Mouse (Mus musculus): ENCODE measurements at regions not wholly inside any gene's neighbourhood (a gene's known extent, or its start where the extent isn't known, plus 50 kb on each side); places are given as distances from the start of the nearest gene placed in this dataset.

DNA sequence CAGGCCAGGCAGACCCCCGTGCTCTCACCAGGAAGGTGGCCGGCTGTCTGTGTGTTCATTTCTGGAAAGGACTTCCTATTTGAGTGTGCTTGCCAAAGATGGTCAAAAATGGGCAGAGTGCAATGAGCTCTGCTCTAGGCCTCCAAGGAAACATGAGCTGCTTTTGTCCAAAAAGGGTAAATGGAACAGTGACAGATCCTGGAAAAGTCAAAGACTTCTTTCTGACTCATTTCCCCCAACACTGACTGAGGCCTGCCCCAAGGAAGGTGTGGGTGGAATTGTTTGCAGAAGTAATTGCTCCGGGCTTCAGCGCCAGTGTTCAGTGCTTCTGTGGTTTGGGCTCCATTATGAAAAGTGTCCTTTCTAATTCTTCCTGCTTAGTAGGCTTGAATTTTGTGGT is 203.9 kb upstream of the Gria1 start:
- in situ Hi-C loops (cut with MboI; ENCODE audit: low pct_ligation_motif_present, low pct_unique_long_range_greater_than_20kb, low sequenced_read_pairs), result no loop called here
- no peak for DNase-seq (ENCODE audit: extremely low read depth)
- no peaks in the 10 kb centered on the region for H3K36me3 ChIP-seq (replicated peaks in 1 of 2; ENCODE audit: control insufficient read depth in 1 of 2, insufficient read depth in 1 of 2, low read length in 1 of 2)
- H3K4me1 ChIP-seq (ENCODE audit: control insufficient read depth in 1 of 2, insufficient read depth in 2 of 2), result no peaks in the 10 kb centered on the region
- no peak for TF ChIP-seq USF1 (IDR thresholded peaks at IDR 0.05; ENCODE audit: low read depth, low read length)
- no peak for TF ChIP-seq MAFK (IDR thresholded peaks at IDR 0.05; ENCODE audit: insufficient replicate concordance, low read length)
- TF ChIP-seq BHLHE40 (IDR thresholded peaks at IDR 0.05; ENCODE audit: low read depth, low read length), result no peak
- TF ChIP-seq GABPA (IDR thresholded peaks at IDR 0.05; ENCODE audit: insufficient replicate concordance, low read depth, low read length), result no peak
- H3K9me3 ChIP-seq (replicated peaks; ENCODE audit: low read length), result peaks cover 25% of the 10 kb centered on the region
- H3K27me3 ChIP-seq (replicated peaks), result no peaks in the 10 kb centered on the region
- no peaks in the 10 kb centered on the region for H3K79me2 ChIP-seq (replicated peaks; ENCODE audit: control insufficient read depth, extremely low read depth, insufficient read depth, poor library complexity, severe bottlenecking)
- dilution Hi-C loops (cut with MboI; ENCODE audit: extremely low pct_ligation_motif_present, extremely low pct_unique_long_range_greater_than_20kb, low sequenced_read_pairs), result no loop called here
- H3K9ac ChIP-seq (ENCODE audit: insufficient read depth, low read depth), result no peak overlapping the region
- H3K4me3 ChIP-seq (replicated peaks in 1 of 3; ENCODE audit: low read depth in 2 of 3, low read length in 2 of 3, poor library complexity in 1 of 3), result no peak overlapping the region
- H3K27ac ChIP-seq (ENCODE audit: insufficient read depth, low read depth), result no peak overlapping the region
- H3K4me2 ChIP-seq (ENCODE audit: insufficient read depth, low read depth, poor library complexity, severe bottlenecking), result no peak overlapping the region

DNA sequence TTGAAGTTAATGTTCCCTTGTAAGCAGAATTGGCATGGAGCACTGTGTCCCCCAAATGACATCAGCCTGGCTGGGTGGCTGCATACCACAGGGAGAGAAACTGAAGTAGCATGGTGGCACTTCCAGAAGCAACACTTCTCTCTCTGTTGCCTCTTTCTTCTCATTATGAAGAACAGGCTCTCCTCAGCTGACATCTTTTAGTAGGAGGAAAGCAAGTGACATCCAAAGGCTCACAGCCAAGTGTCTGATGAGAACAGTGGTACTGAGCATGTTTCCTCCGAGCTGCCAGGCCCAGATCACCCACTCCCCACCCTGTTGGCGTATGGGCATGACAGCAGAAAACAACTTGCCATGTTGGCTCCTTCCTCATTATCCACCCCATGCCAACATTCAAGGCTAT is 201.0 kb upstream of the Gria1 start:
- dilution Hi-C loops (cut with MboI; ENCODE audit: extremely low pct_ligation_motif_present, extremely low pct_unique_long_range_greater_than_20kb, low sequenced_read_pairs), result no loop called here
- peaks cover 45% of the 10 kb centered on the region for H3K9me3 ChIP-seq (replicated peaks; ENCODE audit: low read length)
- in situ Hi-C loops (cut with MboI; ENCODE audit: low pct_ligation_motif_present, low pct_unique_long_range_greater_than_20kb, low sequenced_read_pairs), result no loop called here

DNA sequence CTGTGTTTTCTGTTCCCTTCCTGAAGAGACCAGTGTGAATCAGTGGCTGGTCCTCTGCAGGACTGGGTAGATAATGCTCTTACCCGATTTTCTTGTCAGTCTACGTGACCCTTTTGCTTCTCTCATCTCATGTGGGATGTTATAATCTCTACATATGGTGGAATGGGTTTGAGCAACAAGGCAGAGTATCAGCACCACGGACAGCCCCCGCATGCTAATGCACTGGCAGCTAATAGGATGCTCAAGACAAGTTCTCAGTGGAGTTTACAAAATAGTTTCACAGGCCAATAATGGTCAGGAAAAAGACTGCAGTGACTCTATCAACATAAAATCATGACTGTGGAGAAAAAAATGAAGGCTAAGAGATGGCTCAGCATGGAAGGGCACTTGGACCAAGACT is 199.1 kb upstream of the Gria1 start:
- in situ Hi-C loops (cut with MboI; ENCODE audit: low pct_ligation_motif_present, low pct_unique_long_range_greater_than_20kb, low sequenced_read_pairs), result no loop called here
- H3K9ac ChIP-seq (ENCODE audit: insufficient read depth, low read depth), result no peak overlapping the region

More for the DNA sequence above, 201.0 kb upstream of the Gria1 start:
- Histone ChIP-seq H3K9ac (ENCODE audit: insufficient read depth, low read depth) (no peak overlapping the region), H3K4me1 (ENCODE audit: control insufficient read depth in 1 of 2, insufficient read depth in 2 of 2) (no peaks in the 10 kb centered on the region), H3K79me2 (replicated peaks; ENCODE audit: control insufficient read depth, extremely low read depth, insufficient read depth, poor library complexity, severe bottlenecking) (no peaks in the 10 kb centered on the region), H3K36me3 (replicated peaks in 1 of 2; ENCODE audit: control insufficient read depth in 1 of 2, insufficient read depth in 1 of 2, low read length in 1 of 2) (no peaks in the 10 kb centered on the region), H3K27ac (ENCODE audit: insufficient read depth, low read depth) (no peak overlapping the region), H3K4me3 (replicated peaks in 1 of 3; ENCODE audit: low read depth in 2 of 3, low read length in 2 of 3, poor library complexity in 1 of 3) (no peak overlapping the region), H3K27me3 (replicated peaks) (no peaks in the 10 kb centered on the region), H3K4me2 (ENCODE audit: insufficient read depth, low read depth, poor library complexity, severe bottlenecking) (no peak overlapping the region)
- TF ChIP-seq MAX (IDR thresholded peaks at IDR 0.05; ENCODE audit: low read length) (no peak), ZKSCAN1 (IDR thresholded peaks at IDR 0.05; ENCODE audit: borderline replicate concordance, low read depth, low read length) (no peak), NRF1 (IDR thresholded peaks at IDR 0.05; ENCODE audit: low read depth, low read length) (no peak), SIN3A (IDR thresholded peaks at IDR 0.05; ENCODE audit: low read length) (no peak), MAZ (IDR thresholded peaks at IDR 0.05; ENCODE audit: low read depth, low read length) (no peak), SMC3 (IDR thresholded peaks at IDR 0.05; ENCODE audit: low read depth, low read length) (no peak), MEF2A (IDR thresholded peaks at IDR 0.05; ENCODE audit: borderline replicate concordance, low read depth, low read length) (no peak), RCOR1 (conservative IDR thresholded peaks at IDR 0.05; ENCODE audit: low read depth, low read length) (no peak), ZC3H11A (IDR thresholded peaks at IDR 0.05; ENCODE audit: low read depth, low read length) (no peak), PAX5 (IDR thresholded peaks at IDR 0.05; ENCODE audit: low read length) (no peak), POLR2AphosphoS2 (IDR thresholded peaks at IDR 0.05; ENCODE audit: low read depth, low read length) (no peak), TCF12 (IDR thresholded peaks at IDR 0.05; ENCODE audit: low read depth, low read length) (no peak), ETS1 (conservative IDR thresholded peaks at IDR 0.05; ENCODE audit: low read depth, low read length) (no peak), HCFC1 (IDR thresholded peaks at IDR 0.05; ENCODE audit: low read depth, low read length) (no peak), USF1 (IDR thresholded peaks at IDR 0.05; ENCODE audit: low read depth, low read length) (no peak)
- no peak for DNase-seq (ENCODE audit: extremely low read depth)

More for the DNA sequence above, 199.1 kb upstream of the Gria1 start:
- H3K27me3 ChIP-seq (replicated peaks), result no peaks in the 10 kb centered on the region
- H3K79me2 ChIP-seq (replicated peaks; ENCODE audit: control insufficient read depth, extremely low read depth, insufficient read depth, poor library complexity, severe bottlenecking), result no peaks in the 10 kb centered on the region
- dilution Hi-C loops (cut with MboI; ENCODE audit: extremely low pct_ligation_motif_present, extremely low pct_unique_long_range_greater_than_20kb, low sequenced_read_pairs), result no loop called here
- no peaks in the 10 kb centered on the region for H3K36me3 ChIP-seq (replicated peaks in 1 of 2; ENCODE audit: control insufficient read depth in 1 of 2, insufficient read depth in 1 of 2, low read length in 1 of 2)
- no peaks in the 10 kb centered on the region for H3K4me1 ChIP-seq (ENCODE audit: control insufficient read depth in 1 of 2, insufficient read depth in 2 of 2)
- no peak for DNase-seq (ENCODE audit: extremely low read depth)
- peaks cover 49% of the 10 kb centered on the region for H3K9me3 ChIP-seq (replicated peaks; ENCODE audit: low read length)
- TF ChIP-seq MAZ (IDR thresholded peaks at IDR 0.05; ENCODE audit: low read depth, low read length), result no peak
- TF ChIP-seq MEF2A (IDR thresholded peaks at IDR 0.05; ENCODE audit: borderline replicate concordance, low read depth, low read length), result no peak
- no peak for TF ChIP-seq CHD2 (IDR thresholded peaks at IDR 0.05; ENCODE audit: low read length)
- TF ChIP-seq ZKSCAN1 (IDR thresholded peaks at IDR 0.05; ENCODE audit: borderline replicate concordance, low read depth, low read length), result no peak
- no peak for TF ChIP-seq E2F4 (IDR thresholded peaks at IDR 0.05; ENCODE audit: insufficient replicate concordance, low read depth, low read length)
- TF ChIP-seq PAX5 (IDR thresholded peaks at IDR 0.05; ENCODE audit: low read length), result no peak
- no peak for TF ChIP-seq CTCF (conservative IDR thresholded peaks at IDR 0.05 in 1 of 2, IDR thresholded peaks at IDR 0.05 in 1 of 2; ENCODE audit: low read depth in 2 of 2, low read length in 2 of 2)
- H3K4me2 ChIP-seq (ENCODE audit: insufficient read depth, low read depth, poor library complexity, severe bottlenecking), result no peak overlapping the region
- H3K27ac ChIP-seq (ENCODE audit: insufficient read depth, low read depth), result no peak overlapping the region
- no peak overlapping the region for H3K4me3 ChIP-seq (replicated peaks in 1 of 3; ENCODE audit: low read depth in 2 of 3, low read length in 2 of 3, poor library complexity in 1 of 3)
